Mouse (Mus musculus): ENCODE measurements around the gene Rsf1. TPM values are rescaled to one million over a fixed set of nuclear protein-coding genes. Genes with fewer than 3 reads are reported as not detected.
A peak's percentile ranks its signal among the peaks of the same experiment; 100 is the strongest.

Gene Rsf1
- polyA plus RNA-seq, 1 experiment from 2014 or later: 41.7 TPM

DNA sequence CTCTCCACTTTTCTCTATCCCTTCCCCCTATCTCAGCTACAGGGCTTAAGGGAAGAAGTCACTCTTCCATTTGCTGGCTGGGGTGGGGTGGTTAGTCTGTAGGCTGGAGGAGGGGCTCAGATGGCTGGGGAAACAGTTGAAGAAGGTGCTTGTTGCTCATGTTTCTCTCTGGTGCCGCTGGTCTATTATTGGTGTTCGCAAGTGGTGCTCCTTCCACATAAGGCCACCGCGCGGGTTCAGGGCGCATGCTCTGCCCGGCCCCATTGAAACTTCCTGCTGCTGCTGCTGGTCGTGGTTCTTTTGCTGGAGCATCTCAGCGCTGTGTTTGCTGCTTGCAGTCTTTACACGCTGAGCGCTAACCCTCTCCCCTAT is 1.1 kb downstream of the Rsf1 start:
- peak overlapping the region; percentile 100 for H3K9ac ChIP-seq

DNA sequence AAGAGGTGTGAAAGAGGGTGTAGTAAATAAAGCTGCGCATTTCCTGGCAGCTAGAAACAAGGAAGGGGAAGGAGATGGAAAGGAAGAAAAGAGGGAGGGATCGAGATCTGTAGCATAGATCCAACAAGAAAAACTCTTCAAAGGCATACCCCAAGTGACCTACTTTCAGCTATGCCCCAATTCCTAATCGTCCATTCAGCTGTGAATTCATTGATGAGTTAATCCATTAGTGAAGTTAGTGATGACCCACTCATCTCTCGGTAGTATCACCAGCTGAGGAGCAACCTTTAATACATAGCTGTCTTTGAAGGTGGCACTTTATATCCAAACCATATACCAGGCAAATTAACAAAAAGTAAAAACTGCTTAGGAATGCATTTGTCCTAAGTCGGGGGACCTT is 8.8 kb downstream of the Rsf1 start:
- ATAC-seq: no peak
- Histone ChIP-seq H3K9me3 (replicated peaks) (no peaks in the 10 kb centered on the region), H3K4me2 (no peak overlapping the region), H3K27me3 (no peaks in the 10 kb centered on the region), H3K4me1 (peaks cover 14% of the 10 kb centered on the region), H3K4me3 (no peak overlapping the region), H3K36me3 (ENCODE audit: poor library complexity, severe bottlenecking) (peaks cover 7% of the 10 kb centered on the region), H3K9ac (no peak overlapping the region), H3K27ac (no peak overlapping the region)
- 73% methylated on average over 5 of the region's 5 CpGs for WGBS

More for the DNA sequence above, 1.1 kb downstream of the Rsf1 start:
- no peaks in the 10 kb centered on the region for H3K9me3 ChIP-seq (replicated peaks)
- WGBS: under 1% methylated on average over 11 of the region's 11 CpGs
- H3K4me3 ChIP-seq: peak overlapping the region; percentile 100
- H3K36me3 ChIP-seq (ENCODE audit: poor library complexity, severe bottlenecking): no peaks in the 10 kb centered on the region
- H3K4me2 ChIP-seq: peak overlapping the region; percentile 61
- no peaks in the 10 kb centered on the region for H3K27me3 ChIP-seq
- H3K4me1 ChIP-seq: peaks cover 16% of the 10 kb centered on the region
- H3K27ac ChIP-seq: peak overlapping the region; percentile 98
- ATAC-seq: peak; percentile 54

GRCm38 (mm10) chr7:97590488-97590887 is 10.8 kb downstream of the Rsf1 start:
- no peak overlapping the region for H3K4me3 ChIP-seq
- 80% methylated on average over 3 of the region's 3 CpGs for WGBS
- H3K27me3 ChIP-seq: no peaks in the 10 kb centered on the region
- H3K9me3 ChIP-seq (replicated peaks): no peaks in the 10 kb centered on the region
- peak overlapping the region; percentile 48; the same call in 1 of the 2 replicates for H3K27ac ChIP-seq
- no peak overlapping the region for H3K4me2 ChIP-seq
- peaks cover 10% of the 10 kb centered on the region for H3K36me3 ChIP-seq (ENCODE audit: poor library complexity, severe bottlenecking)
- ATAC-seq: no peak
- peaks cover 14% of the 10 kb centered on the region for H3K4me1 ChIP-seq
- no peak overlapping the region for H3K9ac ChIP-seq

DNA sequence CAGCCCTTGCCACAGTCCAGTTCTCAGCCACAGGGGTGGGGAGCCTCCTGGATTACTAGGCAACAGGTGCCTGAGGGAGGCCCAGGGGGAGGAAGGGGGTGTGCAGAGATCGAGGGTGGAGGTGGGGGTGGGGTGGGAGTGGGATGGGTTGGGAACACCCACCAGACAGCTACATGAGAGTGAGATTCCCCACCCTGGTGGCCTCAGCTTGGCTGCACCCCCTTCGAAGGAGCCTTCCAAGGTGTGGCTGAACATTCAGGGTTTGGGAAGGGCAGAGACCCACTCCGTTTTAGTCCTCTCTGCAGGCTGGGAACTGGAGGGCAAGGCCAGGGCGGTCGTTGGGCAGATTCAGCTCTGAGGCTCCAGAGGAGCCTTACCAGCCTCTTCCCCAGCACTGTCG is 11.6 kb downstream of the Rsf1 start:
- Histone ChIP-seq H3K27ac (no peak overlapping the region), H3K36me3 (ENCODE audit: poor library complexity, severe bottlenecking) (peaks cover 10% of the 10 kb centered on the region), H3K4me3 (no peak overlapping the region), H3K4me1 (peaks cover 14% of the 10 kb centered on the region), H3K4me2 (no peak overlapping the region), H3K9me3 (replicated peaks) (no peaks in the 10 kb centered on the region), H3K27me3 (no peaks in the 10 kb centered on the region), H3K9ac (no peak overlapping the region)
- no peak for ATAC-seq
- WGBS: 87% methylated on average over 6 of the region's 6 CpGs

- Histone ChIP-seq H3K4me1 (peaks cover 14% of the 10 kb centered on the region), H3K9me3 (replicated peaks) (no peaks in the 10 kb centered on the region), H3K36me3 (ENCODE audit: poor library complexity, severe bottlenecking) (peaks cover 10% of the 10 kb centered on the region), H3K27ac (no peak overlapping the region), H3K27me3 (no peaks in the 10 kb centered on the region), H3K4me3 (no peak overlapping the region), H3K4me2 (no peak overlapping the region), H3K9ac (no peak overlapping the region)
- ATAC-seq: no peak
- WGBS: 97% methylated on average over 4 of the region's 4 CpGs
These were observed 12.7 kb downstream of the Rsf1 start for GRCm38 (mm10) chr7:97592396-97592795.

DNA sequence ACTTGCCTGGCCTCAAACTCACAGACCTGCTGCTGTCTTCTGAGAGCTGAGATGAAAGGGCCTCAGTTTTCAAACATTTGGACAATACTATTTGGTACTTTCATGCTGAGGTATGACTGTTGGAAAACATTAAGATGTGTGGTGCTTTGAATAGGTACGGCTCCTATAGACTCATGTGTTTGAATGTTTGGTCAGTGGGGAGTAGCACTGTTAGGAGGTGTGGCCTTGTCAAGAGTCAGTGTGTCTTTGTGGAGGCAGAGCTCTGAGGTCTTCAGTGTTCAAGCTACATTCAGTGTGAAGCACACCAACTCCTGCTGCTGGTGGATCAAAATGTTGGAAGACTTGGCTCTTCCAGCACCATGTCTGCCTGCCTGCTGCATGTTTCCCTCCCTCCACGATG is 13.8 kb downstream of the Rsf1 start:
- H3K27me3 ChIP-seq: no peaks in the 10 kb centered on the region

GRCm38 (mm10) chr7:97598548-97598947 is 18.9 kb downstream of the Rsf1 start:
- 0 out of 2 replicates have a peak, but pooled peaks cover 2% of the 10 kb centered on the region for H3K36me3 ChIP-seq (ENCODE audit: poor library complexity, severe bottlenecking)
- no peak for ATAC-seq
- no peaks in the 10 kb centered on the region for H3K9me3 ChIP-seq (replicated peaks)
- H3K4me1 ChIP-seq: no peaks in the 10 kb centered on the region
- no peak overlapping the region for H3K9ac ChIP-seq
- H3K4me2 ChIP-seq: no peak overlapping the region
- no peaks in the 10 kb centered on the region for H3K27me3 ChIP-seq
- H3K4me3 ChIP-seq: no peak overlapping the region
- H3K27ac ChIP-seq: no peak overlapping the region
- 96% methylated on average over 2 of the region's 2 CpGs for WGBS

More for the DNA sequence above, 13.8 kb downstream of the Rsf1 start:
- no peak for ATAC-seq
- H3K4me2 ChIP-seq: no peak overlapping the region
- peaks cover 14% of the 10 kb centered on the region for H3K4me1 ChIP-seq
- no peak overlapping the region for H3K9ac ChIP-seq
- H3K4me3 ChIP-seq: no peak overlapping the region
- 94% methylated on average over 2 of the region's 2 CpGs for WGBS
- H3K27ac ChIP-seq: no peak overlapping the region
- peaks cover 10% of the 10 kb centered on the region for H3K36me3 ChIP-seq (ENCODE audit: poor library complexity, severe bottlenecking)
- H3K9me3 ChIP-seq (replicated peaks): no peaks in the 10 kb centered on the region

DNA sequence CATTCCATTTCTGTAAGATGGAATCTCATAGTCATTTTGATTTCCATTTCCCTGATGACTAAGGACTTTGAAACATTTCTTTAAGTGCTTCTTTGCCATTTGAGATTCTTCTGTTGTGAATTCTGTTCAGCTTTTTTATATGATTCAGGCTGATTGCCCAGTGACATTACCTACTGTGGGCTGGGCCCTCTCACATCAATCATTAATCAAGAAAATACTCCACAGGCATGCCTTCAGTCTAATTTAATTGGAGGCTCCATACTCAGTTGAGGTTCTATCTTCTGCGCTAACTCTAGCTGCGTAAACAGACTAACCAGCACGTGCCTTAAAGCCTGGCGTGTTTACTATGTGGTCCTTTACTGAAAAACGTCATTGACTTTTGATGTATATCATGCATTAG is 41.7 kb downstream of the Rsf1 start:
- H3K27me3 ChIP-seq: no peaks in the 10 kb centered on the region
- no peak overlapping the region for H3K9ac ChIP-seq
- WGBS: 94% methylated on average over 5 of the region's 5 CpGs
- no peak for ATAC-seq
- H3K27ac ChIP-seq: no peak overlapping the region
- peaks cover 17% of the 10 kb centered on the region for H3K36me3 ChIP-seq (ENCODE audit: poor library complexity, severe bottlenecking)
- H3K4me3 ChIP-seq: no peak overlapping the region
- no peak overlapping the region for H3K4me2 ChIP-seq
- H3K4me1 ChIP-seq: 0 out of 2 replicates have a peak, but pooled peaks cover 5% of the 10 kb centered on the region
- no peaks in the 10 kb centered on the region for H3K9me3 ChIP-seq (replicated peaks)

- H3K27ac ChIP-seq: no peak overlapping the region
- 0 out of 2 replicates have a peak, but pooled peaks cover 5% of the 10 kb centered on the region for H3K4me1 ChIP-seq
- no peaks in the 10 kb centered on the region for H3K27me3 ChIP-seq
- H3K9me3 ChIP-seq (replicated peaks): no peaks in the 10 kb centered on the region
- ATAC-seq: no peak
- H3K4me3 ChIP-seq: no peak overlapping the region
- H3K36me3 ChIP-seq (ENCODE audit: poor library complexity, severe bottlenecking): peaks cover 13% of the 10 kb centered on the region
- H3K9ac ChIP-seq: no peak overlapping the region
- H3K4me2 ChIP-seq: no peak overlapping the region
- 96% methylated on average over 1 of the region's 1 CpGs for WGBS
These were observed 43.0 kb downstream of the Rsf1 start for GRCm38 (mm10) chr7:97622676-97623075.

DNA sequence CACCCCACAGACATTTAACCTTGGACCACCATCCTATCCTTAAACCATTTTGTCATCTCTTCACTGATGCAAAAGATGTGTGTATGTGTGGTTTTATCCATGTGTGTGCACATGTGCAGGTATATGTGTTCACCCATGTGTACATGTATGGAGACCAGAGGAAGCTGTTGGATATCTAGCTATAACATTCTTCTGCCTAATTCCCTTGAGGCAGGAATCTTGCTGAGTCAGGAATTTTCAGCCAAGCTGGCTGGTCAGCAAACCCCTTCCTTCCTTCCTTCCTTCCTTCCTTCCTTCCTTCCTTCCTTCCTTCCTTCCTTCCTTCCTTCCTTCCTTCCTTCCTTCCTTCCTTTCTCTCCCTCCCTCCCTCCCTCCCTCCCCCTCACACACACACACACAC is 43.7 kb downstream of the Rsf1 start:
- Histone ChIP-seq H3K4me3 (no peak overlapping the region), H3K27me3 (no peaks in the 10 kb centered on the region), H3K4me2 (no peak overlapping the region), H3K4me1 (0 out of 2 replicates have a peak, but pooled peaks cover 5% of the 10 kb centered on the region), H3K36me3 (ENCODE audit: poor library complexity, severe bottlenecking) (peaks cover 5% of the 10 kb centered on the region; the same call in 1 of the 2 replicates), H3K9me3 (replicated peaks) (no peaks in the 10 kb centered on the region), H3K9ac (no peak overlapping the region), H3K27ac (no peak overlapping the region)
- no peak for ATAC-seq

DNA sequence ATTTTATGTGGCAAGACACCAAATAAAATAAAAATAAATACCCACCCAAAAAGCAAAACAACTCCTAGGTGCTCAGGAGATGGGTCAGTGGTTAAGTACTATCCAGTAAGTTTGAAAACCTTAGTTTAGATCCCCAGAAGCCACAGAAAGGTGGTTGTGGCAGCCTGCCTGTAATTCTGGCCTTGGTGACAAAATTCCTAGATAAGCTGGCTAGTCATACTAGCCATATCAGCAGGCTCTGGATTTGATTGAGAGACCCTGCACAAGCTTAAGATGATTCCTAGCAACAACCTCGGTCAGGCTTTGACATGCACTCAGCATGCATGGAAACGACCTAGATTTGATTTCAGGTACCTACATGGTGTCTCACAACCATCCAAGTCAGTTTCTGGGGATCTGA is 49.7 kb downstream of the Rsf1 start:
- no peak overlapping the region for H3K4me3 ChIP-seq
- no peak overlapping the region for H3K4me2 ChIP-seq
- WGBS: 73% methylated on average over 2 of the region's 2 CpGs
- ATAC-seq: no peak
- no peak overlapping the region for H3K27ac ChIP-seq
- H3K27me3 ChIP-seq: no peaks in the 10 kb centered on the region
- no peaks in the 10 kb centered on the region for H3K4me1 ChIP-seq
- no peaks in the 10 kb centered on the region for H3K9me3 ChIP-seq (replicated peaks)
- no peak overlapping the region for H3K9ac ChIP-seq
- H3K36me3 ChIP-seq (ENCODE audit: poor library complexity, severe bottlenecking): 0 out of 2 replicates have a peak, but pooled peaks cover 3% of the 10 kb centered on the region

DNA sequence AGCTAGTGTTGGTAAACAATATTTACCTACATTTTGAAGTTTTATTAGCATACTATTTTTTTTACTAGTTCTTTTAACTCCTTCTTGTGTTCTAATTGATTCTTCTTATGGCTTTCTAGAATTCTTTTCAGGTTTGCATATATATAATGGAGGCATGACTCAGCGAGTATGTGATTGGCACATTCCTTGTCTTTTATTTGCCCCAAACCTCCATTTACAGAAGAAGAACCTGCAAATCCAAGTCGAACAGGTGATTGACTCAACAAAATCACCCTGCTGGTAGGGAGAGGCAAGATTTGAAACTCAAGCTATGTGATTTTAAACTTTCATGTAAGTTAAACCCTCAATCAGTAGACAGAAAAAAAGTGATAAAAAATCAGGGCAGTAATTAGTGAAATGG is 51.6 kb downstream of the Rsf1 start:
- WGBS: 68% methylated on average over 2 of the region's 2 CpGs
- Histone ChIP-seq H3K27ac (no peak overlapping the region), H3K36me3 (ENCODE audit: poor library complexity, severe bottlenecking) (0 out of 2 replicates have a peak, but pooled peaks cover 3% of the 10 kb centered on the region), H3K9ac (no peak overlapping the region), H3K4me3 (no peak overlapping the region), H3K27me3 (no peaks in the 10 kb centered on the region), H3K4me1 (no peaks in the 10 kb centered on the region), H3K4me2 (no peak overlapping the region), H3K9me3 (replicated peaks) (no peaks in the 10 kb centered on the region)
- ATAC-seq: no peak

DNA sequence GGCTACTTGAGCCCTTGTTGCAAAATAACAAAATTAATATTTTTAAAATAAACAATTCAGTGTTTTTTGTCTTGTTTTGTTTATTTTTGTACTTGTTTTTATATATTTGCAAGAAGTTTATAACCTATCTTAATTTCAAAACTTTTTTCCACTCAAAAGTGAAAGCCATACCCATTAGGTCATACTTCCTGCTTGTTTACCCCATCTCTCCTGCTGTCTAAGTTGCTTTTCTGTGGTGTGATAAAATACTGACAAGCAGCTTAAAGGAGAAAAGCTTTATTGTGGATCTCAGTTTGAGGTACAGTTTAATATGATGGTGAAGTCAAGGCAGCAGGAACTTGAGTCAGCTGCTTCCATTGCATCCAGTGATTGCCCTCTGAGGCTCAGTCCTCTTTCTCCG is 53.2 kb downstream of the Rsf1 start:
- no peak for ATAC-seq
- H3K27ac ChIP-seq: no peak overlapping the region
- H3K9me3 ChIP-seq (replicated peaks): no peaks in the 10 kb centered on the region
- no peak overlapping the region for H3K4me3 ChIP-seq
- peaks cover 7% of the 10 kb centered on the region for H3K36me3 ChIP-seq (ENCODE audit: poor library complexity, severe bottlenecking)
- H3K4me1 ChIP-seq: no peaks in the 10 kb centered on the region
- H3K9ac ChIP-seq: no peak overlapping the region
- H3K27me3 ChIP-seq: no peaks in the 10 kb centered on the region
- no peak overlapping the region for H3K4me2 ChIP-seq
- WGBS: 90% methylated on average over 1 of the region's 1 CpGs
